Mouse (Mus musculus) liver, embryonic 12.5 days (tissue): ENCODE measurements around the gene Mapk14. TPM values are rescaled to one million over a fixed set of nuclear protein-coding genes. Genes with fewer than 3 reads are reported as not detected.

Source experiments
- ATAC-seq: fragments of 200-750 bp; cut with Nextera tagmentation; 2 replicates; pipeline ENCODE4 v1.8.0; 2017; ENCODE audit warnings: moderate number of reproducible peaks, mild to moderate bottlenecking, moderate library complexity
- H3K27ac ChIP-seq: fragments of 300-500 bp; sonication (generic); 2 replicates; pipeline ENCODE4 v1.5.1; 2016; ENCODE audit warnings: mild to moderate bottlenecking
- H3K27me3 ChIP-seq: fragments of 300-500 bp; sonication (generic); replicated peaks from 2 replicates; pipeline ENCODE4 v1.6.1; 2016; ENCODE audit warnings: mild to moderate bottlenecking, moderate library complexity
- H3K36me3 ChIP-seq: fragments of 300-500 bp; sonication (generic); 2 replicates; pipeline ENCODE4 v1.6.1; 2016; ENCODE audit warnings: mild to moderate bottlenecking, moderate library complexity
- H3K4me1 ChIP-seq: fragments of 300-500 bp; sonication (generic); 2 replicates; pipeline ENCODE4 v1.6.1; 2016
- H3K4me2 ChIP-seq: fragments of 300-500 bp; sonication (generic); 2 replicates; pipeline ENCODE4 v1.6.1; 2016; ENCODE audit warnings: mild to moderate bottlenecking, moderate library complexity
- H3K4me3 ChIP-seq: fragments of 300-500 bp; sonication (generic); 2 replicates; pipeline ENCODE4 v1.5.1; 2016; ENCODE audit warnings: mild to moderate bottlenecking, moderate library complexity
- H3K9ac ChIP-seq: fragments of 300-500 bp; sonication (generic); 2 replicates; pipeline ENCODE4 v1.6.1; 2016; ENCODE audit warnings: mild to moderate bottlenecking, moderate library complexity
- H3K9me3 ChIP-seq: fragments of 300-500 bp; sonication (generic); replicated peaks from 2 replicates; pipeline ENCODE4 v1.6.1; 2016; ENCODE audit warnings: mild to moderate bottlenecking, moderate library complexity
- WGBS: fragments of 180-500 bp; shearing (Covaris S2); methylation state at CpG from one replicate; pipeline ENCODE4 v1.1.7; 2016; ENCODE audit not compliant: insufficient replicate concordance; 5-methylcytosine and 5-hydroxymethylcytosine counted together
- polyA plus RNA-seq: library from polyadenylated mRNA; unstranded; fragments of >200 nt; fragmentation: Nextera tagmentation; extraction: Ambion mirVana; gene quantifications from 2 replicates; pipeline ENCODE4 v1.2.1, GENCODE M21; 2016

Mapk14 gene
- polyA plus RNA-seq, 1 experiment from 2014 or later: 55.7 TPM

DNA sequence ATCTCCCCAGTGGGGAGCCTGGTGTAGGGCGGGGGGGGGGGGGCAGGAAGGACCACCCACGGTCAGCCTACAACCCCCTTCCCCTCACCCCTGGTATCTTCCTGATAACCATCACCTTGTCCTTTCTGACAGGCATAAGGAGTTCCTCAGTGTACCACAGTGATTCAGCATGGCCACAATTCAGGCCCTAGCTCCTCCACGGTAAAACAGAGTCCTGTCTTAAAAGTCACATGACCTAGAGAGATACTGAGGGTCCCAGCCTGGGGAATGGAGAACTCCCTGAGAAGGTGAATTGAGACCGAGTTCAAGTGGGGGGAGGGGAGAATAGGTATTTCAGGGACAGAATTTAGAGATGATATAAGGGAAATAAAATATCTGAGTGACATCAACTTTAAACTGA lies 3.8 kb upstream of the Mapk14 start:
- Histone ChIP-seq H3K9me3 (no peaks in the 10 kb centered on the region), H3K27me3 (no peaks in the 10 kb centered on the region), H3K36me3 (no peaks in the 10 kb centered on the region), H3K4me2 (no peak overlapping the region), H3K4me1 (peaks cover 23% of the 10 kb centered on the region), H3K4me3 (no peak overlapping the region), H3K27ac (no peak overlapping the region), H3K9ac (no peak overlapping the region)
- no peak for ATAC-seq
- whole genome bisulfite sequencing: 15% methylated on average over 4 of the region's 4 CpGs

- Histone ChIP-seq H3K27me3 (no peaks in the 10 kb centered on the region), H3K4me2 (peak within 1 kb of the TSS; percentile 79), H3K4me3 (peak within 1 kb of the TSS; percentile 95), H3K36me3 (peaks cover 11% of the 10 kb centered on the region), H3K27ac (peak within 1 kb of the TSS; percentile 95), H3K9me3 (no peaks in the 10 kb centered on the region), H3K4me1 (peaks cover 42% of the 10 kb centered on the region), H3K9ac (peak within 1 kb of the TSS; percentile 73)
- ATAC-seq: no peak
- 8% methylated on average over 40 of the region's 40 CpGs for WGBS
Measured at GRCm38 (mm10) chr17:28689586-28690283, 1.4 kb upstream of the Mapk14 start, which contains the start of gene Slc26a8. Gene Slc26a8 (minus strand): TSS chr17:28690233.

DNA sequence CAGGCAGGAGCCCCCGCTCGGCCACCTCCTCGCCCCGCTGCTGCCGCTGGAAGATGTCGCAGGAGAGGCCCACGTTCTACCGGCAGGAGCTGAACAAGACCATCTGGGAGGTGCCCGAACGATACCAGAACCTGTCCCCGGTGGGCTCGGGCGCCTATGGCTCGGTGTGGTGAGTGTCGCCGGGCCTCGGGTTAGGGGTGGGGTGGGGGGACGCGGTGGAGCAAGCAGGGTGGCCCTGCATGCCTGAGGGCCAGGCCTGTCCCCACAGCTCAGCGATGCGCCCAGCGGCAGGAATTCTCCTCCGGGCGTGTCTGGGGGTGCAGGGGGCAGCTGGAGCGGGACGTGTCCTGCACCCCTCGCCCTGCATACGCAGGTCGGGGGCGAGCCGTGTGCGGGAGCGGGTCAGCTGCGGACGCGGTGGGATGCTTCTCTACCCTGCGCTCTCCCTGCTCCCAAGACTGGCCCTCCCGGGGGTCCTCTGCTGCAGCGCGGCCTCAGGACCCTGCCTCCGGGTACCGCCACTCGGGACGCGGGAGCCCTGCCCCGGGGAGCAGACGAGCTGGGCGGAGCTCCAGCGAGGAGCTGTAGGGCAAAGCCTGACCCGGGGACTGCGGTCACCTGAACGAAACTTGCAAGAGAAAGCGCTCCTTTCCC lies 685 bp downstream of the Mapk14 start:
- Histone ChIP-seq H3K9me3 (no peaks in the 10 kb centered on the region), H3K27ac (peak overlapping the region; percentile 95), H3K36me3 (peaks cover 19% of the 10 kb centered on the region), H3K9ac (peak overlapping the region; percentile 98), H3K4me1 (peaks cover 60% of the 10 kb centered on the region), H3K27me3 (no peaks in the 10 kb centered on the region), H3K4me3 (peak overlapping the region; percentile 95), H3K4me2 (peak overlapping the region; percentile 79)
- ATAC-seq: peak; percentile 56
- WGBS: under 1% methylated on average over 53 of the region's 53 CpGs

GRCm38 (mm10) chr17:28692341-28692710 lies 1.2 kb downstream of the Mapk14 start:
- peak overlapping the region; percentile 95 for H3K4me3 ChIP-seq
- WGBS: under 1% methylated on average over 18 of the region's 18 CpGs
- 0 out of 2 replicates have a peak, but pooled peaks have one; percentile 23 for ATAC-seq
- H3K27ac ChIP-seq: peak overlapping the region; percentile 95
- H3K4me2 ChIP-seq: peak overlapping the region; percentile 79
- H3K9me3 ChIP-seq: no peaks in the 10 kb centered on the region
- H3K4me1 ChIP-seq: peaks cover 61% of the 10 kb centered on the region
- H3K36me3 ChIP-seq: peaks cover 19% of the 10 kb centered on the region
- no peaks in the 10 kb centered on the region for H3K27me3 ChIP-seq
- peak overlapping the region; percentile 98 for H3K9ac ChIP-seq

DNA sequence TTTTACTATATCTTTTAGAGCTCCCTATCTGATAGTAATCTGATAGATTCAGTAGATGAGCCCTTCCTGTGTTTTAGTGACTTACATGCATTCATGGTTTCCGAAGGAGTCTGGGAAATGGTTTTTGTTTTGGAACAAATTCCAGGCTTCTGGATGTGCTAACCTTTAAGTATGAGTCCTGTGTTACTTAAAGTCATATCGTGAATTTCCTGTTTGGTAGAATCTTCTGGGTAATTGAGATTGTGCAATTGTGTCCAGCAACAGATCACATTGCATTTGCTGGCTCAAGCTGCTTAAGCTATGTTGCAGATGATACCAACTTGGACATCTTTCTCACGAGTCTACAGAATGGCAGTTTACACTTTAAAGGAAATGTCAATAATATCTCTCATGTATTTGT lies 2.0 kb downstream of the Mapk14 start:
- H3K9ac ChIP-seq: peak overlapping the region; percentile 98
- H3K27ac ChIP-seq: peak overlapping the region; percentile 95
- peak overlapping the region; percentile 79 for H3K4me2 ChIP-seq
- peak overlapping the region; percentile 95 for H3K4me3 ChIP-seq
- WGBS: 15% methylated on average over 3 of the region's 3 CpGs
- no peaks in the 10 kb centered on the region for H3K9me3 ChIP-seq
- no peaks in the 10 kb centered on the region for H3K27me3 ChIP-seq
- ATAC-seq: no peak
- H3K36me3 ChIP-seq: peaks cover 19% of the 10 kb centered on the region
- peaks cover 68% of the 10 kb centered on the region for H3K4me1 ChIP-seq

- Histone ChIP-seq H3K4me1 (peaks cover 77% of the 10 kb centered on the region), H3K4me2 (peak overlapping the region; percentile 79)
Measured at GRCm38 (mm10) chr17:28694078-28694477, 2.9 kb downstream of the Mapk14 start.

DNA sequence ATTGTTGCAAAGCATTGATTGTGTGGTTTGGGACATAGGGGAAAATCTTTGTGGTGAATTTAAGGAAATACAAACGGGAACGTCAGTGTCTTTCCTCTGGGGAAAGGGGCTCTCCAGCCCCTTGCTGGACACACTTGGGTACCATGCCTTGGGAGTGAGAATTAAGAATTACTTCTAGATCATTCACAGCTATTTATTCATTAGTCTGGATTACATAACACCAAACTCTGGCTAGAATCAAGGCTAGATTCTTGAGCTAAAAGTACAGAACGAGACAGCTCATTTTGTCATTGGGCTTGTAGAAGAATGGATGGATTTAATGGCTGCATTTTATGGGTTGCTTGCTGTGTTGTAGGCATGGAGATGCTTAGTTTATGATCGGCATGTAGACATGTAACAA lies 3.7 kb downstream of the Mapk14 start:
- H3K27ac ChIP-seq: no peak overlapping the region
- no peaks in the 10 kb centered on the region for H3K9me3 ChIP-seq
- no peak for ATAC-seq
- H3K4me3 ChIP-seq: no peak overlapping the region
- H3K4me2 ChIP-seq: no peak overlapping the region
- WGBS: 61% methylated on average over 4 of the region's 4 CpGs
- H3K4me1 ChIP-seq: peaks cover 77% of the 10 kb centered on the region
- H3K9ac ChIP-seq: no peak overlapping the region
- H3K27me3 ChIP-seq: no peaks in the 10 kb centered on the region
- H3K36me3 ChIP-seq: peaks cover 22% of the 10 kb centered on the region

More at GRCm38 (mm10) chr17:28694078-28694477, 2.9 kb downstream of the Mapk14 start:
- H3K27me3 ChIP-seq: no peaks in the 10 kb centered on the region
- peak overlapping the region; percentile 95; the same call in 1 of the 2 replicates for H3K4me3 ChIP-seq
- H3K9ac ChIP-seq: no peak overlapping the region
- WGBS: 81% methylated on average over 2 of the region's 2 CpGs
- ATAC-seq: no peak
- no peak overlapping the region; the same call in 1 of the 2 replicates for H3K27ac ChIP-seq
- H3K36me3 ChIP-seq: peaks cover 22% of the 10 kb centered on the region
- no peaks in the 10 kb centered on the region for H3K9me3 ChIP-seq

GRCm38 (mm10) chr17:28696641-28697040 lies 5.5 kb downstream of the Mapk14 start:
- H3K4me2 ChIP-seq: peak overlapping the region; percentile 45
- H3K36me3 ChIP-seq: peaks cover 27% of the 10 kb centered on the region
- 28% methylated on average over 2 of the region's 2 CpGs for WGBS
- no peak overlapping the region for H3K4me3 ChIP-seq
- H3K27me3 ChIP-seq: no peaks in the 10 kb centered on the region
- peaks cover 85% of the 10 kb centered on the region for H3K4me1 ChIP-seq
- no peaks in the 10 kb centered on the region for H3K9me3 ChIP-seq
- H3K27ac ChIP-seq: peak overlapping the region; percentile 59
- ATAC-seq: no peak
- 0 out of 2 replicates have a peak overlapping the region, but pooled peaks have one; percentile 9 for H3K9ac ChIP-seq

GRCm38 (mm10) chr17:28697290-28698195 lies 6.4 kb downstream of the Mapk14 start:
- ATAC-seq: no peak
- 48% methylated on average over 13 of the region's 13 CpGs for WGBS

GRCm38 (mm10) chr17:28698245-28698644 lies 7.1 kb downstream of the Mapk14 start:
- no peak for ATAC-seq
- WGBS: 57% methylated on average over 4 of the region's 4 CpGs
- Histone ChIP-seq H3K36me3 (peaks cover 30% of the 10 kb centered on the region), H3K9ac (no peak overlapping the region), H3K27ac (no peak overlapping the region), H3K4me1 (peaks cover 90% of the 10 kb centered on the region), H3K4me2 (no peak overlapping the region), H3K9me3 (no peaks in the 10 kb centered on the region), H3K27me3 (no peaks in the 10 kb centered on the region), H3K4me3 (no peak overlapping the region)

More at GRCm38 (mm10) chr17:28697290-28698195, 6.4 kb downstream of the Mapk14 start:
- H3K4me2 ChIP-seq: peak overlapping the region; percentile 45
- H3K9ac ChIP-seq: peak overlapping the region; percentile 40; the same call in 1 of the 2 replicates
- no peaks in the 10 kb centered on the region for H3K9me3 ChIP-seq
- no peaks in the 10 kb centered on the region for H3K27me3 ChIP-seq
- H3K4me3 ChIP-seq: no peak overlapping the region
- H3K27ac ChIP-seq: peak overlapping the region; percentile 45
- peaks cover 93% of the 10 kb centered on the region for H3K4me1 ChIP-seq
- H3K36me3 ChIP-seq: peaks cover 30% of the 10 kb centered on the region

DNA sequence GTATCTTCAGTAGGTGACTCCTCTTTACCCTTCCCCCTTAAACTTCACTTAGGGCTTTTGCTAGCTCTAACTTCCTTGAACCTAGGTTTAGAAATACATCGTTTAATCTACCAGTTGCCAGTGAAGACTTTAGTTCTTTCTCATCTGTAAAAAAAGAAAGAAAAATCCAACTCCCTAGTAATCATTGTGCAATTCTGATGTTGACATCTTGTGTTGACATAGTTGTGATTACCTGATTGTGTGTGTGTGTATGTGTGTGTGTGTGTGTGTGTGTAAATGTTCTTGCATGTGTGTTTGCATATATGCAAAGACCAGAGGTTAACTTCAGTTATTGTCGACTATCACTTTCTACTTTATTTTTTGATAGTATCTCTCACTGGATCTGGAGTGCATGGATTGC lies 7.5 kb downstream of the Mapk14 start:
- 63% methylated on average over 2 of the region's 2 CpGs for WGBS
- Histone ChIP-seq H3K4me2 (no peak overlapping the region), H3K27me3 (no peaks in the 10 kb centered on the region), H3K9ac (no peak overlapping the region), H3K4me3 (no peak overlapping the region), H3K9me3 (no peaks in the 10 kb centered on the region), H3K36me3 (peaks cover 27% of the 10 kb centered on the region), H3K27ac (no peak overlapping the region), H3K4me1 (peaks cover 86% of the 10 kb centered on the region)
- ATAC-seq: no peak
